In genomic region chr9:14884641-14885040, GRCm38 (mm10) we compare ENCODE assay signal across 18 mouse cellular contexts. TPM values are rescaled to one million over a fixed set of nuclear protein-coding genes. Genes with fewer than 3 reads are reported as not detected.
DNase-seq lines count a peak whose midpoint lies in the region; ATAC-seq and TF ChIP-seq lines count a peak whose summit lies in the region.
"Had no signal": no experiment of that assay in that cellular context is flagged by ENCODE, and none has a peak within 500 bp of the region (broad histone marks: within the 10 kb centered on the region; RNA-seq: fewer than 3 reads in every experiment).

No protein-coding gene starts in this region.

- TF ChIP-seq CTCF in lung, embryonic 14.5 days (IDR thresholded peaks at IDR 0.05; ENCODE audit: low read depth): no peak

- ATAC-seq in lung, embryonic 14.5 days (ENCODE audit: insufficient read depth): peak; percentile 54; the same call in 1 of the 2 replicates
- ATAC-seq in CD4-positive, CD25-positive, alpha-beta regulatory T cell, adult 4 months: peak; percentile 90
- peak; percentile 51 for ATAC-seq in lung, embryonic 16.5 days (ENCODE audit: low read depth)
- ATAC-seq in monocyte, adult 5-6 weeks (replicated peaks; ENCODE audit: insufficient number of reproducible peaks, low FRiP score, low TSS enrichment, poor library complexity, severe bottlenecking): peak; percentile 80
- no peak for ATAC-seq in forebrain, embryonic 14.5 days
- ATAC-seq: hindbrain, embryonic 16.5 days; midbrain, embryonic 13.5 days had no signal

- no peaks in the 10 kb centered on the region for H3K36me3 ChIP-seq in lung, embryonic 14.5 days (ENCODE audit: insufficient read depth)
- no peaks in the 10 kb centered on the region for H3K36me3 ChIP-seq in lung, embryonic 16.5 days (ENCODE audit: control insufficient read depth, insufficient read depth, low read length)
- no peaks in the 10 kb centered on the region for H3K36me3 ChIP-seq in forebrain, embryonic 10.5 days (replicated peaks)
- H3K36me3 ChIP-seq in forebrain, embryonic 14.5 days (ENCODE audit: control insufficient read depth, insufficient read depth, low read length): no peaks in the 10 kb centered on the region
- H3K36me3 ChIP-seq: embryonic facial prominence, embryonic 12.5 days; limb, embryonic 13.5 days; liver, embryonic 15.5 days; midbrain, embryonic 13.5 days had no signal

- H3K4me1 ChIP-seq in lung, embryonic 14.5 days (ENCODE audit: insufficient read depth): no peaks in the 10 kb centered on the region
- H3K4me1 ChIP-seq in lung, embryonic 16.5 days (replicated peaks; ENCODE audit: control insufficient read depth, insufficient read depth, low read length): 0 out of 2 replicates have a peak, but pooled peaks cover 5% of the 10 kb centered on the region
- H3K4me1 ChIP-seq in forebrain, embryonic 10.5 days: no peaks in the 10 kb centered on the region
- no peaks in the 10 kb centered on the region for H3K4me1 ChIP-seq in forebrain, embryonic 14.5 days (ENCODE audit: control insufficient read depth, insufficient read depth, low read length)
- H3K4me1 ChIP-seq: embryonic facial prominence, embryonic 12.5 days; limb, embryonic 13.5 days; midbrain, embryonic 13.5 days had no signal

- H3K9ac ChIP-seq in lung, embryonic 14.5 days: no peak overlapping the region
- H3K9ac ChIP-seq in lung, embryonic 16.5 days (ENCODE audit: low read length): no peak overlapping the region
- no peak overlapping the region for H3K9ac ChIP-seq in forebrain, embryonic 14.5 days (ENCODE audit: low read length)
- H3K9ac ChIP-seq: embryonic facial prominence, embryonic 12.5 days; limb, embryonic 13.5 days; liver, embryonic 15.5 days; midbrain, embryonic 13.5 days had no signal

- H3K4me3 ChIP-seq in lung, embryonic 14.5 days (ENCODE audit: low read depth, low read length): no peak overlapping the region
- H3K4me3 ChIP-seq in lung, embryonic 16.5 days (ENCODE audit: low read length): no peak overlapping the region
- H3K4me3 ChIP-seq in forebrain, embryonic 10.5 days: no peak overlapping the region
- H3K4me3 ChIP-seq in forebrain, embryonic 14.5 days (ENCODE audit: low read depth, low read length): no peak overlapping the region
- H3K4me3 ChIP-seq: embryonic facial prominence, embryonic 12.5 days; left cerebral cortex, adult 2 months; limb, embryonic 13.5 days; liver, embryonic 15.5 days; midbrain, embryonic 13.5 days had no signal

- H3K27ac ChIP-seq in lung, embryonic 14.5 days (ENCODE audit: low read depth): no peak overlapping the region
- no peak overlapping the region; the same call in 1 of the 2 replicates for H3K27ac ChIP-seq in lung, embryonic 16.5 days (ENCODE audit: low read length)
- no peak overlapping the region for H3K27ac ChIP-seq in forebrain, embryonic 10.5 days
- H3K27ac ChIP-seq in forebrain, embryonic 14.5 days (ENCODE audit: low read depth, low read length): no peak overlapping the region
- H3K27ac ChIP-seq: embryonic facial prominence, embryonic 12.5 days; left cerebral cortex, adult 2 months; limb, embryonic 13.5 days; liver, embryonic 15.5 days; midbrain, embryonic 13.5 days had no signal

- WGBS in lung, embryonic 14.5 days: 38% methylated on average over 4 of the region's 4 CpGs
- 41% methylated on average over 4 of the region's 4 CpGs for WGBS in lung, embryonic 16.5 days
- 77% methylated on average over 4 of the region's 4 CpGs for WGBS in forebrain, embryonic 10.5 days
- 85% methylated on average over 4 of the region's 4 CpGs for WGBS in forebrain, embryonic 14.5 days

- no peaks in the 10 kb centered on the region for H3K9me3 ChIP-seq in lung, embryonic 14.5 days (ENCODE audit: low read depth, low read length)
- H3K9me3 ChIP-seq in lung, embryonic 16.5 days (ENCODE audit: control insufficient read depth, low read length): no peaks in the 10 kb centered on the region
- H3K9me3 ChIP-seq in forebrain, embryonic 10.5 days: no peaks in the 10 kb centered on the region
- no peaks in the 10 kb centered on the region for H3K9me3 ChIP-seq in forebrain, embryonic 14.5 days (replicated peaks; ENCODE audit: control insufficient read depth, low read length)
- H3K9me3 ChIP-seq: embryonic facial prominence, embryonic 12.5 days; limb, embryonic 13.5 days; liver, embryonic 15.5 days; midbrain, embryonic 13.5 days had no signal

- no peaks in the 10 kb centered on the region for H3K27me3 ChIP-seq in lung, embryonic 14.5 days (ENCODE audit: insufficient read depth, low read length)
- H3K27me3 ChIP-seq in lung, embryonic 16.5 days (ENCODE audit: control insufficient read depth, insufficient read depth, low read depth, low read length): no peaks in the 10 kb centered on the region
- H3K27me3 ChIP-seq in forebrain, embryonic 10.5 days (ENCODE audit: poor library complexity, severe bottlenecking): no peaks in the 10 kb centered on the region
- no peaks in the 10 kb centered on the region for H3K27me3 ChIP-seq in forebrain, embryonic 14.5 days (replicated peaks; ENCODE audit: control insufficient read depth, insufficient read depth, low read length)
- H3K27me3 ChIP-seq: embryonic facial prominence, embryonic 12.5 days; limb, embryonic 13.5 days; liver, embryonic 15.5 days; midbrain, embryonic 13.5 days had no signal

- no peak overlapping the region for H3K4me2 ChIP-seq in lung, embryonic 14.5 days
- H3K4me2 ChIP-seq in lung, embryonic 16.5 days (ENCODE audit: low read depth, low read length): no peak overlapping the region
- H3K4me2 ChIP-seq in forebrain, embryonic 14.5 days (ENCODE audit: low read length): no peak overlapping the region
- H3K4me2 ChIP-seq: embryonic facial prominence, embryonic 12.5 days; limb, embryonic 13.5 days; liver, embryonic 15.5 days; midbrain, embryonic 13.5 days had no signal

- peak; percentile 52 for DNase-seq in lung, embryonic 14.5 days
- no peak for DNase-seq in lung, adult 18-20 months
- DNase-seq in cerebellum, adult 8-10 months: no peak
- no peak for DNase-seq in forebrain, embryonic 10.5 days (ENCODE audit: extremely low spot score, low spot score)
- DNase-seq in forebrain, embryonic 14.5 days (ENCODE audit: low spot score): no peak
- DNase-seq: gastrocnemius, postnatal 36 days; heart, postnatal 10 days; right cerebral cortex, postnatal 14 days had no signal

RNA-seq across cellular contexts. Expression of gene Izumo1r, which starts 19.1 kb away (rescaled TPM):
- 0.34 and 0.47 TPM in 2 replicates for polyA plus RNA-seq in lung, embryonic 14.5 days (2014; fragmentation: Nextera tagmentation; extraction: Ambion mirVana)
- polyA plus RNA-seq in CD4-positive, CD25-positive, alpha-beta regulatory T cell, adult 4 months (2017; shearing (Covaris generic)): 1,000 to 10,000 TPM; 1,336 to 1,816 TPM
- 0.54 and 1.2 TPM in 2 replicates for polyA plus RNA-seq in lung, embryonic 16.5 days (2015; fragmentation: Nextera tagmentation; extraction: Ambion mirVana)
- not detected in 3 replicates for total RNA-seq in monocyte, adult 5-6 weeks (2017)
- polyA plus RNA-seq in forebrain, embryonic 10.5 days (2016; fragmentation: Nextera tagmentation; extraction: Ambion mirVana): 0.22 TPM in 1 of 2 replicates, not detected in the other
- not detected in 2 replicates for polyA plus RNA-seq in forebrain, embryonic 14.5 days (2014; fragmentation: Nextera tagmentation; extraction: Ambion mirVana)
- total RNA-seq: gastrocnemius, postnatal 36 days; heart, postnatal 10 days; layer of hippocampus, adult 18-20 months; left cerebral cortex, adult 2 months had no signal
- polyA plus RNA-seq: hindbrain, embryonic 16.5 days; liver, embryonic 15.5 days; midbrain, embryonic 13.5 days had no signal

RNA-seq across cellular contexts. Expression of gene Gpr83, which starts 24.6 kb away (rescaled TPM):
- polyA plus RNA-seq in lung, embryonic 14.5 days (2014; fragmentation: Nextera tagmentation; extraction: Ambion mirVana): 0.13 and 0.24 TPM in 2 replicates
- 100 to 1,000 TPM; 158 to 164 TPM for polyA plus RNA-seq in CD4-positive, CD25-positive, alpha-beta regulatory T cell, adult 4 months (2017; shearing (Covaris generic))
- polyA plus RNA-seq in lung, embryonic 16.5 days (2015; fragmentation: Nextera tagmentation; extraction: Ambion mirVana): 0.24 and 0.54 TPM in 2 replicates
- total RNA-seq in monocyte, adult 5-6 weeks (2017): 0.11 TPM in 1 of 3 replicates, not detected in the others
- 0.14 and 0.30 TPM in 2 replicates for polyA plus RNA-seq in forebrain, embryonic 10.5 days (2016; fragmentation: Nextera tagmentation; extraction: Ambion mirVana)
- 0.72 and 1.7 TPM in 2 replicates for polyA plus RNA-seq in forebrain, embryonic 14.5 days (2014; fragmentation: Nextera tagmentation; extraction: Ambion mirVana)
- total RNA-seq: gastrocnemius, postnatal 36 days had no signal

Comparison
In these comparisons a context has a peak if more than half of its experiments do, and no peak if none do; other contexts are left out.
1. RNA of gene Izumo1r, which starts 19.1 kb away (polyA plus RNA-seq): 1,336 to 1,816 TPM in CD4-positive, CD25-positive, alpha-beta regulatory T cell, adult 4 months; 0.54 to 1.2 TPM in lung, embryonic 16.5 days, 0.34 to 0.47 TPM in lung, embryonic 14.5 days, 0.22 TPM in forebrain, embryonic 10.5 days and not detected in forebrain, embryonic 14.5 days; every median in the first group is over 100 times any median in the second.
2. RNA of gene Gpr83, which starts 24.6 kb away (polyA plus RNA-seq): 158 to 164 TPM in CD4-positive, CD25-positive, alpha-beta regulatory T cell, adult 4 months; 0.72 to 1.7 TPM in forebrain, embryonic 14.5 days, 0.14 to 0.30 TPM in forebrain, embryonic 10.5 days, 0.24 to 0.54 TPM in lung, embryonic 16.5 days and 0.13 to 0.24 TPM in lung, embryonic 14.5 days; every median in the first group is over 10 times any median in the second.